Comparison of ENCODE assay signal across 11 mouse cellular contexts in the genomic region with DNA sequence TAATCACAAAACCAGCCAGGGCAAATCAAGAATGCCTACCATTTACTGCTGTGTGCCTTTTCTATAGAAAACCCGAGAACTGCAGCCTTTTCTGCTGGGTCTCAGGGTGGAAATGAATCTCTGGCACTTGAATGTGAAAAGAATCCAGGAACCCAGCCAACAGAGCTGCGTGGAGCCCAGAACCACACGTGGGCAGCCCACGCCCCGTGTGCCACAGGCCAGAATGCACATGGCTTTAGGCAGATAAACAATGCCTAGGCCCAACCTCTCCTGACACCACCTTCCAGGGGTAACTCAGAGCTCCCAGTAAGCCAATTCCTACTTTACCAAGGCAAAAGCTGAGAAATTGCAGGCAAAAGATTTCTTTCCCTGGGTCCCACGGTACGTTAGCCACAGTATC. TPM values are rescaled to one million over a fixed set of nuclear protein-coding genes. Genes with fewer than 3 reads are reported as not detected.
DNase-seq lines count a peak whose midpoint lies in the region; ATAC-seq and TF ChIP-seq lines count a peak whose summit lies in the region.
"Had no signal": no experiment of that assay in that cellular context is flagged by ENCODE, and none has a peak within 500 bp of the region (broad histone marks: within the 10 kb centered on the region; RNA-seq: fewer than 3 reads in every experiment).

No protein-coding gene starts in this region.

- intact Hi-C loops in left cerebral cortex, adult 2 months (cut with DNase I) = no loop called here

- H3K9ac ChIP-seq in hindbrain, embryonic 13.5 days = no peak overlapping the region
- H3K9ac ChIP-seq: liver, postnatal 0 days had no signal

- no peak overlapping the region for H3K4me2 ChIP-seq in hindbrain, embryonic 13.5 days

- H3K27me3 ChIP-seq in hindbrain, embryonic 13.5 days = 0 out of 2 replicates have a peak, but pooled peaks cover 4% of the 10 kb centered on the region
- peaks cover 10% of the 10 kb centered on the region; the same call in 1 of the 2 replicates for H3K27me3 ChIP-seq in hindbrain, embryonic 10.5 days (ENCODE audit: insufficient read depth, poor library complexity, severe bottlenecking)

- no peaks in the 10 kb centered on the region for H3K9me3 ChIP-seq in hindbrain, embryonic 13.5 days
- H3K9me3 ChIP-seq in hindbrain, embryonic 10.5 days = peaks cover 6% of the 10 kb centered on the region

- no peak for ATAC-seq in hindbrain, embryonic 13.5 days (ENCODE audit: low FRiP score)
- no peak for ATAC-seq in erythroblast, adult 5-6 weeks (replicated peaks; ENCODE audit: low FRiP score, poor library complexity, severe bottlenecking)
- ATAC-seq: liver, postnatal 0 days had no signal

- H3K36me3 ChIP-seq in hindbrain, embryonic 13.5 days = no peaks in the 10 kb centered on the region
- 0 out of 2 replicates have a peak, but pooled peaks cover 7% of the 10 kb centered on the region for H3K36me3 ChIP-seq in hindbrain, embryonic 10.5 days

- DNase-seq in hindbrain, embryonic 10.5 days (ENCODE audit: low spot score) = no peak
- DNase-seq in right cerebral cortex, adult 18-20 months = peak; percentile 56
- no peak for DNase-seq in right cerebral cortex, postnatal 4 days
- DNase-seq in left cerebral cortex, adult 2 months (ENCODE audit: extremely low spot score in 1 of 2, low spot score in 2 of 2) = peak; percentile 38 to 43
- peak; percentile 65 for DNase-seq in telencephalon, adult 2 months (ENCODE audit: low read depth, low spot score)
- DNase-seq in B cell, adult 2 months = no peak
- DNase-seq: liver, postnatal 0 days had no signal

- H3K27ac ChIP-seq in hindbrain, embryonic 13.5 days = peak overlapping the region; percentile 25
- no peak overlapping the region for H3K27ac ChIP-seq in hindbrain, embryonic 10.5 days
- peak overlapping the region; percentile 87 for H3K27ac ChIP-seq in left cerebral cortex, adult 2 months

- no peak for TF ChIP-seq CTCF in left cerebral cortex, adult 2 months (IDR thresholded peaks at IDR 0.05)

- H3K4me1 ChIP-seq in hindbrain, embryonic 13.5 days (replicated peaks) = peaks cover under 1% of the 10 kb centered on the region
- H3K4me1 ChIP-seq in hindbrain, embryonic 10.5 days (replicated peaks) = peaks cover 44% of the 10 kb centered on the region

- no peak overlapping the region for H3K4me3 ChIP-seq in hindbrain, embryonic 13.5 days
- no peak overlapping the region for H3K4me3 ChIP-seq in hindbrain, embryonic 10.5 days
- no peak overlapping the region for H3K4me3 ChIP-seq in left cerebral cortex, adult 2 months
- H3K4me3 ChIP-seq: myocyte had no signal

- WGBS in hindbrain, embryonic 13.5 days = 63% methylated on average over 7 of the region's 7 CpGs
- WGBS in hindbrain, embryonic 10.5 days = 84% methylated on average over 7 of the region's 7 CpGs

RNA-seq across cellular contexts. Expression of a gene that starts 5.7 kb away (rescaled TPM):
- 1.2 and 2.1 TPM in 2 replicates for polyA plus RNA-seq in hindbrain, embryonic 13.5 days (2015; fragmentation: Nextera tagmentation; extraction: Ambion mirVana)
- 2.4 and 2.7 TPM in 2 replicates for polyA plus RNA-seq in hindbrain, embryonic 10.5 days (2016; fragmentation: Nextera tagmentation; extraction: Ambion mirVana)
- 10 to 100 TPM; 43.1 to 51.7 TPM for total RNA-seq in left cerebral cortex, adult 2 months (2021)
- total RNA-seq in erythroblast, adult 5-6 weeks (2015; ENCODE audit: low replicate concordance) = not detected in 2 replicates
- 0.14 TPM in 1 of 2 replicates, not detected in the other for total RNA-seq in erythroblast, adult 5-6 weeks (2017; ENCODE audit: low replicate concordance)
- total RNA-seq: CH12.LX had no signal

Comparison
In these comparisons a context has a peak if more than half of its experiments do, and no peak if none do; other contexts are left out.
1. DNase-seq: peak in right cerebral cortex, adult 18-20 months (single experiment), left cerebral cortex, adult 2 months (2 of 2) and telencephalon, adult 2 months (single experiment); none in hindbrain, embryonic 10.5 days (single experiment), right cerebral cortex, postnatal 4 days (single experiment) and B cell, adult 2 months (0 of 2).
2. RNA of a gene that starts 5.7 kb away (total RNA-seq): 43.1 to 51.7 TPM in left cerebral cortex, adult 2 months; 0.14 TPM in erythroblast, adult 5-6 weeks; every median in the first group is over 10 times any median in the second.